Mouse (Mus musculus): ENCODE data around the gene Cd2. TPM values are rescaled to one million over a fixed set of nuclear protein-coding genes. Genes with fewer than 3 reads are reported as not detected.

Cd2 gene
- not detected in 2 replicates for polyA plus RNA-seq (2015; fragmentation: Nextera tagmentation; extraction: Ambion mirVana)

DNA sequence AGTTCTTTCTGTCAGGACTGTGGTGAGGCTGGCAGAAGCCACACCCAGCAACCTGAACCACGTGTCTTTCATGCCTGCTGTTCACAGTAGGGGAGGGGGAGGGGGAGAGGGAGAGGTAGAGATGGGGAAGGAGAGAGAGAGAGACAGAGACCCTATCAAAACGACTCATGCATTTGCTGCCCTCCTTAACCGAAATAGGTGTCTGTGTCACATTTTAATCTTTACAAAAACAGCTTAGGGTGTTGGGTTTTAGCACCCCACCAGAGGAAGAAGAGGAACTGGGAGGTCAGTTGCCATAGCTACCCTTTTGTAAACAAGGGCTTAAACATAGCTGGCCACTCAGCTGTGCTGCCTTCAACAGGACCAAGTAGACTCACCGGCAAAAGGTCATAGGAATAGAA, at the start of gene Cd2:
Cd2 (minus strand) TSS at position 29 of the 401 bp plus-strand sequence.
- no peak within 1 kb of the TSS for H3K4me3 ChIP-seq (replicated peaks; ENCODE audit: low read depth, low read length)
- no peak within 1 kb of the TSS for H3K27ac ChIP-seq
- no peaks in the 10 kb centered on the region for H3K9me3 ChIP-seq (replicated peaks; ENCODE audit: low read length)
- no peak for DNase-seq (ENCODE audit: low spot score)
- H3K4me2 ChIP-seq (ENCODE audit: low read length) = no peak within 1 kb of the TSS
- H3K27me3 ChIP-seq (ENCODE audit: insufficient read depth, low read length) = no peaks in the 10 kb centered on the region
- H3K9ac ChIP-seq (ENCODE audit: low read depth, low read length) = no peak within 1 kb of the TSS
- 18% methylated on average over 4 of the region's 4 CpGs for WGBS
- no peak for ATAC-seq (replicated peaks; ENCODE audit: low FRiP score, low read depth)
- H3K4me1 ChIP-seq (replicated peaks; ENCODE audit: insufficient read depth, low read length) = no peaks in the 10 kb centered on the region
- no peak for TF ChIP-seq CTCF (IDR thresholded peaks at IDR 0.05; ENCODE audit: low read depth)
- no peaks in the 10 kb centered on the region for H3K36me3 ChIP-seq (ENCODE audit: insufficient read depth, low read length)

DNA sequence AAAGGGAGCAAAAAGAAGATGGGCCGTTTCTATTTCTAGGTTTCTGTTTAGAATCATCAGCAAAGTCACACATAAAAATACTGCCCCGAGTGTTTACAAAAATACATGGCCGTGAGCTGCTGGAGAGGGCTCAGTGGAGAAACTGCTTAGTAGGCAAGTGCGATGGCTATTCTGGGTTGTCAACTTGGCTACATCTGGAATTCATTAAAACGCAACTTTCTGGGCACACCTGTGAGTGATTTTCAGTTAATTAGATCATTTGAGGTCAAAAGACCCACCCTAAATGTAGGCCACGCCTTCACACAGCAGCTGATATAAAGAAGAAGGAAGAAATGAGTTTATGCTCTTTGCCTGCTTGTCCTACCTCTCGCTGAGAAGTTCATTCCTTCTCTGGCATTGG, 40.9 kb upstream of the Cd2 start:
- H3K9me3 ChIP-seq (replicated peaks; ENCODE audit: low read length) = no peaks in the 10 kb centered on the region
- no peaks in the 10 kb centered on the region for H3K27me3 ChIP-seq (ENCODE audit: insufficient read depth, low read length)
- H3K27ac ChIP-seq = no peak overlapping the region
- DNase-seq (ENCODE audit: low spot score) (no peak), ATAC-seq (replicated peaks; ENCODE audit: low FRiP score, low read depth) (no peak)
- TF ChIP-seq CTCF (IDR thresholded peaks at IDR 0.05; ENCODE audit: low read depth) = no peak
- H3K4me2 ChIP-seq (ENCODE audit: low read length) = no peak overlapping the region
- H3K9ac ChIP-seq (ENCODE audit: low read depth, low read length) = no peak overlapping the region
- no peak overlapping the region for H3K4me3 ChIP-seq (replicated peaks; ENCODE audit: low read depth, low read length)
- 82% methylated on average over 7 of the region's 7 CpGs for WGBS
- H3K36me3 ChIP-seq (ENCODE audit: insufficient read depth, low read length) = no peaks in the 10 kb centered on the region
- H3K4me1 ChIP-seq (replicated peaks; ENCODE audit: insufficient read depth, low read length) = no peaks in the 10 kb centered on the region

DNA sequence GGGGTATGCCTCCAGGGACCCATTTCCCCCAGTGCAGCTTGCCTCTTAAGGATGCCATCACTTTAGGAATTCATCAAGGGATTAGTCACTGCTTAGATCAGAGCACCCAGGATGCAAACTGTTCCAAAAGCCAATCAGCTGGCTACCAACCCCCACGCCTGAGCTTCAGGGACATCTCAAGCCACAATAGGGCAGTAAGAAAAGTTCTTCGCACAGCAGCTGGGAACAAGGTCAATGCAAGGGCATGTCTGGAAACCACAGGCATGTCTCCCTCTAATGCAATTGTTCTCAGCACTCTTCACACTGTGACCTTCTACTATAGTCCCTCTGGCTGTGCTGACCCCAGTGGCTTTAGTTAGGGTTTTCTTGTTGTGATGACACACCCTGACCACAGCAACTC, 39.5 kb upstream of the Cd2 start:
- Histone ChIP-seq H3K9me3 (replicated peaks; ENCODE audit: low read length) (no peaks in the 10 kb centered on the region), H3K9ac (ENCODE audit: low read depth, low read length) (no peak overlapping the region), H3K4me2 (ENCODE audit: low read length) (no peak overlapping the region), H3K27ac (no peak overlapping the region), H3K4me3 (replicated peaks; ENCODE audit: low read depth, low read length) (no peak overlapping the region), H3K27me3 (ENCODE audit: insufficient read depth, low read length) (no peaks in the 10 kb centered on the region), H3K4me1 (replicated peaks; ENCODE audit: insufficient read depth, low read length) (no peaks in the 10 kb centered on the region), H3K36me3 (ENCODE audit: insufficient read depth, low read length) (no peaks in the 10 kb centered on the region)
- no peak for ATAC-seq (replicated peaks; ENCODE audit: low FRiP score, low read depth)
- 95% methylated on average over 2 of the region's 2 CpGs for WGBS
- no peak for DNase-seq (ENCODE audit: low spot score)
- no peak for TF ChIP-seq CTCF (IDR thresholded peaks at IDR 0.05; ENCODE audit: low read depth)

DNA sequence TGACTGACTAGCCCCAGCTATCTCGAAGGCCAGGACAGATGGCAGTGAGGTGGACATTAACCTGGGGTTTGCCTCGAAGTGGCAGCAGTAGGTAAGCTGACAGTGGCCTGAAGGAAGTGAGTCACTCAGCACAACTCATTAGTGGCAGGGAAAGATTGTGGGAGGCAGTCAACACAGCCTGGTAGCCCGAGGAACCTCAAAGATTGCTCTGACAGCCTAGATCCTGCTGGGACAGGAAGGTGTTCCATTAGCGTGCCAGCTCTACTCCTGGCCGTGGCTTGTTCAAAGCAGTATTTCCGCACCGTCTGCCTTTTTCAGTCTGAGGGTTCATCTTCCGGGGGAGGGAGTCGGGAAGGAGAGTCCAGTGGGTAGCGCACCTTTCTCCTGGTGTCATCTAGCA, 34.7 kb upstream of the Cd2 start:
- DNase-seq (ENCODE audit: low spot score) (no peak), ATAC-seq (replicated peaks; ENCODE audit: low FRiP score, low read depth) (no peak)
- Histone ChIP-seq H3K4me2 (ENCODE audit: low read length) (no peak overlapping the region), H3K36me3 (ENCODE audit: insufficient read depth, low read length) (no peaks in the 10 kb centered on the region), H3K4me3 (replicated peaks; ENCODE audit: low read depth, low read length) (no peak overlapping the region), H3K9ac (ENCODE audit: low read depth, low read length) (no peak overlapping the region), H3K4me1 (replicated peaks; ENCODE audit: insufficient read depth, low read length) (no peaks in the 10 kb centered on the region), H3K27ac (no peak overlapping the region), H3K9me3 (replicated peaks; ENCODE audit: low read length) (no peaks in the 10 kb centered on the region), H3K27me3 (ENCODE audit: insufficient read depth, low read length) (no peaks in the 10 kb centered on the region)
- no peak for TF ChIP-seq CTCF (IDR thresholded peaks at IDR 0.05; ENCODE audit: low read depth)
- WGBS = 73% methylated on average over 10 of the region's 10 CpGs

DNA sequence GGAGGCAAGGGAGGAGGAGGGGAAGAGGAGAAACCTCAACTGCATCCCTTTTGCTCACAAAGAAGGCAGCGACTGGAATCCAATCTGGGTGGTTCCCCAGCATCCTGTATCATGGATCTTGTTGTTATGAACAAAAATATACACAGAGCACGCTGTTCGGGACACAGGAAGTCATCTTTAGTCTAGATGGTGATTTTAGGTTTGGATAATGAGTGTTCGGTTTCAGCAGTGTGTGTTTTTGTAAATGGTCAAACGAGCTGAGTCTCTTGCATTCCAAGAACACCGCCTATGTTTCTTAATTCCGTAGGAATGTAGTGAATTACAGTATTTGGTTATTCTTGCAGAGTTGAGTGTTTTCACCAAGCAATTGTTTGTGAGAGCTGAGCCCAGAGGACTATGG, 33.1 kb upstream of the Cd2 start:
- peak; percentile 37 for DNase-seq (ENCODE audit: low spot score)
- H3K9ac ChIP-seq (ENCODE audit: low read depth, low read length) = no peak overlapping the region
- no peak for TF ChIP-seq CTCF (IDR thresholded peaks at IDR 0.05; ENCODE audit: low read depth)
- no peak overlapping the region for H3K4me2 ChIP-seq (ENCODE audit: low read length)
- no peaks in the 10 kb centered on the region for H3K27me3 ChIP-seq (ENCODE audit: insufficient read depth, low read length)
- 39% methylated on average over 7 of the region's 7 CpGs for WGBS
- no peaks in the 10 kb centered on the region for H3K4me1 ChIP-seq (replicated peaks; ENCODE audit: insufficient read depth, low read length)
- H3K27ac ChIP-seq = no peak overlapping the region
- no peak overlapping the region for H3K4me3 ChIP-seq (replicated peaks; ENCODE audit: low read depth, low read length)
- H3K36me3 ChIP-seq (ENCODE audit: insufficient read depth, low read length) = no peaks in the 10 kb centered on the region
- no peaks in the 10 kb centered on the region for H3K9me3 ChIP-seq (replicated peaks; ENCODE audit: low read length)
- no peak for ATAC-seq (replicated peaks; ENCODE audit: low FRiP score, low read depth)

DNA sequence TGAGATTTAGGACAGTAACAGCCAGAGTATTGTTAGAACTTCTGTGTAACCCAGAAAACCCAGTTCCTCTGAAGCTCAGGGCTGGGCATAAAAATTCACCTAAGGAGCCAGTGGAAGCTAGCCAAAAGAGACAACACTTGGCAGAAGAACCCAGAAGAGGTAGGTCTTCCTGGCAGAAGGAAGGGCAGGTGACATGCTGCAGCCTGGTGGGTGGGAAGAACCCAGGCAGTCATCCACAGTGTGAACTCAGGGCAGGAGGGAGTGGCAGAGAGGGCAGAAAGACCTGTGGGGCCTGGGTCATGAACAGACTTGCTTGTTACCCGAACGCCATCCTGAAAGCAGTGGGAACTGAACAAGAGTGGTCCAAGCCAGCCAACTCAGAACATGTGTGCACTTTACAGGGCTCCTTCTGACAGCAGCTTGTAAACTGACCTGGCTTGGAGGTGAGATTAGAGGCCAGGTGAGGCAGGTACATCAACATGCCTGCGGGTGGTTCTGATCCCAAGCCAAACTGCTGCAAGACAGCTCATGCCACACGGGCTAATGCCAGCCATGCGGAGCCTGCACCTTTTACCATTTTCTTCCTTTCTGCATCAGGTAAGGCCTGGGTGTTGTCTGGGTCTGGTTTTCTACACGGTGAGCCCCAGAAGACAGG, 30.9 kb upstream of the Cd2 start:
- 75% methylated on average over 6 of the region's 6 CpGs for WGBS
- Histone ChIP-seq H3K4me1 (replicated peaks; ENCODE audit: insufficient read depth, low read length) (no peaks in the 10 kb centered on the region), H3K4me3 (replicated peaks; ENCODE audit: low read depth, low read length) (no peak overlapping the region), H3K27me3 (ENCODE audit: insufficient read depth, low read length) (no peaks in the 10 kb centered on the region), H3K9me3 (replicated peaks; ENCODE audit: low read length) (no peaks in the 10 kb centered on the region), H3K27ac (no peak overlapping the region), H3K4me2 (ENCODE audit: low read length) (no peak overlapping the region), H3K9ac (ENCODE audit: low read depth, low read length) (no peak overlapping the region), H3K36me3 (ENCODE audit: insufficient read depth, low read length) (no peaks in the 10 kb centered on the region)
- ATAC-seq (replicated peaks; ENCODE audit: low FRiP score, low read depth) (no peak), DNase-seq (ENCODE audit: low spot score) (no peak)
- TF ChIP-seq CTCF (IDR thresholded peaks at IDR 0.05; ENCODE audit: low read depth) = no peak

DNA sequence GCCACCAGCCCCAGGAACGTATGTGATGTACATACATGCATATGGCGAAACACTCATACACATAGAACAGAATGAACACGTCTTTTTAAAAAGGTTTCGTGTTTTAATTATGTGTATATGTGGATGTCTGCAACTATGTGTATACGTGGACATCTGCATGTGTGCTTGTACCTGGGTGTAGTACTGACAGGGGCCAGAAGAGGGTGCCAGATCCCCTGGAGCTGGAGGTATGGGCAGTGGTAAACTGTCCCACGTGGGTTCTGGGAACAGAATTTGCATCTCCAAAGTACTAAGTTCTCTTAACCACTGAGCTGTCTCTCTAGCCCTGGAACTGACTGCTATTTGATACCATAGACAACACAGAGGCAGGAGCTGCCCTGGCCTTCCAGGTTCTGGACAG, 30.4 kb upstream of the Cd2 start:
- peak; percentile 32 for DNase-seq (ENCODE audit: low spot score)
- Histone ChIP-seq H3K4me2 (ENCODE audit: low read length) (no peak overlapping the region), H3K9ac (ENCODE audit: low read depth, low read length) (no peak overlapping the region), H3K9me3 (replicated peaks; ENCODE audit: low read length) (no peaks in the 10 kb centered on the region), H3K4me1 (replicated peaks; ENCODE audit: insufficient read depth, low read length) (no peaks in the 10 kb centered on the region), H3K27ac (no peak overlapping the region), H3K27me3 (ENCODE audit: insufficient read depth, low read length) (no peaks in the 10 kb centered on the region), H3K4me3 (replicated peaks; ENCODE audit: low read depth, low read length) (no peak overlapping the region), H3K36me3 (ENCODE audit: insufficient read depth, low read length) (no peaks in the 10 kb centered on the region)
- no peak for ATAC-seq (replicated peaks; ENCODE audit: low FRiP score, low read depth)
- peak; percentile 73 for TF ChIP-seq CTCF (IDR thresholded peaks at IDR 0.05; ENCODE audit: low read depth)
- WGBS = 73% methylated on average over 6 of the region's 6 CpGs
